Mouse (Mus musculus) heart, adult 2 months (tissue): ENCODE measurements around the gene Cmc1. TPM values are rescaled to one million over a fixed set of nuclear protein-coding genes. Genes with fewer than 3 reads are reported as not detected.
"Not testable (repeated sequence)": the region's sequence is repeated elsewhere in the genome, so short reads cannot be mapped to it uniquely, and the experiment has no call there.

Experiments used
- DNase-seq, 2 experiments: peaks; one replicate each; pipeline ENCODE4 v3.0.0; 2021
- H3K27ac ChIP-seq: fragments of 200-600 bp; 2 replicates; pipeline ENCODE4 v1.8.1; 2022
- H3K27me3 ChIP-seq: fragments of 200-500 bp; 2 replicates; pipeline ENCODE4 v1.6.1; 2012; ENCODE audit warnings: mild to moderate bottlenecking, low read length, inconsistent platforms, mixed read lengths; ENCODE audit not compliant: control insufficient read depth, insufficient read depth
- H3K36me3 ChIP-seq: fragments of 200-500 bp; 2 replicates; pipeline ENCODE4 v1.6.1; 2012; ENCODE audit warnings: low read length, inconsistent platforms; ENCODE audit not compliant: control insufficient read depth, insufficient read depth
- H3K4me1 ChIP-seq: fragments of 200-500 bp; 2 replicates; pipeline ENCODE4 v1.6.1; 2011; ENCODE audit warnings: low read length; ENCODE audit not compliant: control insufficient read depth, insufficient read depth
- H3K4me3 ChIP-seq: fragments of 200-600 bp; 2 replicates; pipeline ENCODE4 v1.8.1; 2022
- H3K79me2 ChIP-seq: fragments of 200-500 bp; replicated peaks from 2 replicates; pipeline ENCODE4 v1.6.1; 2012; ENCODE audit warnings: mild to moderate bottlenecking, inconsistent platforms, low read length, moderate library complexity, mixed read lengths; ENCODE audit not compliant: control insufficient read depth, insufficient read depth
- H3K9ac ChIP-seq: fragments of 200-500 bp; 2 replicates; pipeline ENCODE4 v1.6.1; 2012; ENCODE audit warnings: low read depth, mild to moderate bottlenecking, control low read depth, inconsistent platforms, low read length, mixed read lengths
- CTCF ChIP-seq: fragments of 200-600 bp; IDR thresholded peaks from 2 replicates; pipeline ENCODE4 v1.8.1; 2022; ENCODE audit warnings: antibody characterized with exemption, mild to moderate bottlenecking, moderate library complexity
- EP300 ChIP-seq: fragments of 200-500 bp; IDR thresholded peaks from 2 replicates; pipeline ENCODE4 v1.6.1; 2011; ENCODE audit warnings: low read depth, low read length, control low read depth; ENCODE audit not compliant: insufficient read depth
- POLR2A ChIP-seq: fragments of 200-500 bp; IDR thresholded peaks from 2 replicates; pipeline ENCODE4 v1.6.1; 2011; ENCODE audit warnings: mild to moderate bottlenecking, low read depth, low read length, control low read depth; ENCODE audit not compliant: insufficient read depth
- WGBS: fragments of 180-500 bp; shearing (Covaris S2); methylation state at CpG from one replicate; pipeline ENCODE4 v1.1.7; 2018; 5-methylcytosine and 5-hydroxymethylcytosine counted together
- intact Hi-C: fragments of 180-260 bp; cut with DNase I; formaldehyde crosslinking; loops from one replicate; pipeline ENCODE4 v1.15.1; 2025
- polyA plus RNA-seq: library from polyadenylated mRNA; depleted of rRNA; stranded (reverse); fragments of >200 nt; gene quantifications from 2 replicates; pipeline ENCODE4 v1.2.3, GENCODE M21; 2012
- total RNA-seq, 2 experiments: library from RNA; stranded (reverse); gene quantifications; 2 replicates each; pipeline ENCODE4 v1.2.3; 2021

Cmc1 gene
- total and polyA plus RNA-seq, 3 experiments: 4.6 to 30.4 (median 23.6) TPM

- Histone ChIP-seq H3K27ac (no peak overlapping the region), H3K9ac (no peak overlapping the region), H3K79me2 (no peaks in the 10 kb centered on the region), H3K4me3 (no peak overlapping the region), H3K36me3 (no peaks in the 10 kb centered on the region), H3K4me1 (no peaks in the 10 kb centered on the region), H3K27me3 (no peaks in the 10 kb centered on the region)
- 88% methylated on average over 3 of the region's 3 CpGs for WGBS
- TF ChIP-seq POLR2A: no peak
- peak; percentile 47 for TF ChIP-seq CTCF
- TF ChIP-seq EP300: no peak
- intact Hi-C loops: no loop called here
- no peak for DNase-seq
Observed at GRCm38 (mm10) chr9:118157234-118157633, 7.3 kb upstream of the Cmc1 start.

DNA sequence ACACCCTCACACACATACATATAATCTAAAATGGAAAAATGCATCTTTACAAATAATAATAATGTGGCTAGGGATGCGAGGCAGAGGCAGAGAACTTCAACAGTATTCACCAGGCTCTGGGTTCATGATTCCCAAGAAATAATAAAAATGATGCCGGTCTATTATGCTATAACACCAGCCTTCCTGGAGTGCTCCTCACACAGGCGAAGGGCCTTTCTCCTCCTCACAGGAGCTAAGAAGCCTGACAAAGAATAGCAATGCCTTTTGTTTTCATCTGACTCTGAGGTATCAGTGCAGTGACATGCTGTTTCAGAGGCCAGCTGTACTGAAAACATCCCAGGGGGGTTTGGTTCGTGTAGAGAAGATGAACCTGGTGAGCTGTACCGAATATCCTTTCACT is 4.7 kb upstream of the Cmc1 start:
- WGBS: 80% methylated on average over 5 of the region's 5 CpGs
- H3K9ac ChIP-seq: no peak overlapping the region
- intact Hi-C loops: loop anchor here (5.0 kb wide), 1 partner anchor 333 kb away; no protein-coding TSS in a partner anchor
- no peak overlapping the region for H3K27ac ChIP-seq
- no peaks in the 10 kb centered on the region for H3K27me3 ChIP-seq
- DNase-seq: no peak
- no peak overlapping the region for H3K4me3 ChIP-seq
- no peaks in the 10 kb centered on the region for H3K79me2 ChIP-seq
- TF ChIP-seq CTCF (no peak), POLR2A (no peak), EP300 (no peak)
- H3K4me1 ChIP-seq: no peaks in the 10 kb centered on the region
- H3K36me3 ChIP-seq: no peaks in the 10 kb centered on the region

GRCm38 (mm10) chr9:118151221-118151507 is 1.2 kb upstream of the Cmc1 start:
- H3K36me3 ChIP-seq: no peaks in the 10 kb centered on the region; the same call in 1 of the 2 replicates
- TF ChIP-seq POLR2A: no peak
- H3K79me2 ChIP-seq: no peaks in the 10 kb centered on the region
- WGBS: 97% methylated on average over 1 of the region's 1 CpGs
- intact Hi-C loops: loop anchor here (5.0 kb wide), 1 partner anchor 336 kb away; no protein-coding TSS in a partner anchor
- peaks cover 2% of the 10 kb centered on the region; the same call in 1 of the 2 replicates for H3K4me1 ChIP-seq
- H3K9ac ChIP-seq: no peak overlapping the region
- H3K27ac ChIP-seq: no peak overlapping the region
- no peak overlapping the region for H3K4me3 ChIP-seq
- H3K27me3 ChIP-seq: no peaks in the 10 kb centered on the region
- no peak for DNase-seq

DNA sequence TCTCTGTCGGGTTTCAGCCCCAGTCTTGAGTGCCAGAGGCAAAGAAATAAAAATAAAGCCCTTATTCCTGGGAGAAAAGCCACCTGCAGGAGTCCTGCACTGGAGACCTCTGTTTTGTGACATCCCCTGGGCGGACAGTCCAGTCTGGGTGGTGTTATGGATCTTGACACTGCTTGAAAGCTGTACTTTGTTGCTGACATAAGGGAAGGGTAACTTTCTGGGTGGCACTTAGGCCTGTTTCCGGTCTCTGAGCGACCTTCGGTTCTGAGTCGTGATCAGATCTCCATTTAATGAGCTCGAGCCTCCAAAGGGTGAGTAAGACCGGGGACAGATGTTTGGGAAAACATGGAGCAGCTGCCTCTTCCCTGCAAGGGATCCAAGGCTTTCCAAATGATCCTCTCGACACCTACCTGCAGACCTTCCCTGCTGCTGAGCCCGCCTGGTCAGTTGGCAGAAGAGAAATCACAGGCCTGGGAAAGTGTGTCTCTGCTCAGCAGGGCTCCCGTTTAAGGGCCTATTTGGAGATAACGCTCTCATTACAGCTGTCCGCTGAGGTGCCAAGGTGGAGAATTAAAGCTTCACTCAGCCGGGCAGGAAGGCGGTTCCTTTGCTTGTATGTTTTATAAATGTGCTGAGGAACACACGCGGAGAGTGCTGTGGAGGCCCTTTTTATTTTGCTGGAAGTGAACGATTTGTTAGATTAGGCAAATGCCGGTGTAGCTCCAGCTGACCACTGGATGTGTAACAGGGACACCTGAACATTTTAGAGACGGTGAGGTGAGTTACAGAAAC is 648 bp upstream of the Cmc1 start:
- no peak overlapping the region for H3K9ac ChIP-seq
- no peak for DNase-seq
- no peaks in the 10 kb centered on the region for H3K79me2 ChIP-seq
- H3K27me3 ChIP-seq: no peaks in the 10 kb centered on the region
- no peak for TF ChIP-seq EP300
- no peak for TF ChIP-seq POLR2A
- no peak for TF ChIP-seq CTCF
- H3K27ac ChIP-seq: no peak overlapping the region
- no peaks in the 10 kb centered on the region; the same call in 1 of the 2 replicates for H3K36me3 ChIP-seq
- no peak overlapping the region for H3K4me3 ChIP-seq
- peaks cover 2% of the 10 kb centered on the region; the same call in 1 of the 2 replicates for H3K4me1 ChIP-seq
- WGBS: 83% methylated on average over 20 of the region's 20 CpGs
- intact Hi-C loops: loop anchor here (5.0 kb wide), 1 partner anchor 337 kb away; no protein-coding TSS in a partner anchor

- DNase-seq, H3K27ac ChIP-seq, H3K9ac ChIP-seq, H3K27me3 ChIP-seq, H3K4me1 ChIP-seq, H3K4me3 ChIP-seq, H3K36me3 ChIP-seq, H3K79me2 ChIP-seq, intact Hi-C loops: not testable (repeated sequence)
- 81% methylated on average over 3 of the region's 3 CpGs for WGBS
Observed at GRCm38 (mm10) chr9:118140356-118140755, 9.6 kb downstream of the Cmc1 start.

GRCm38 (mm10) chr9:118110360-118110710 is 39.6 kb downstream of the Cmc1 start:
- H3K36me3 ChIP-seq: no peaks in the 10 kb centered on the region
- no peak overlapping the region for H3K9ac ChIP-seq
- TF ChIP-seq EP300 (no peak), CTCF (no peak), POLR2A (no peak)
- WGBS: 71% methylated on average over 2 of the region's 2 CpGs
- H3K27me3 ChIP-seq: no peaks in the 10 kb centered on the region
- DNase-seq: no peak
- no peaks in the 10 kb centered on the region for H3K4me1 ChIP-seq
- intact Hi-C loops: no loop called here
- no peak overlapping the region for H3K27ac ChIP-seq
- no peaks in the 10 kb centered on the region; the same call in 1 of the 2 replicates for H3K79me2 ChIP-seq
- H3K4me3 ChIP-seq: no peak overlapping the region
